Mouse (Mus musculus) liver, adult 2 months (tissue): Measurements from ENCODE around the gene Vsig2. TPM values are rescaled to one million over a fixed set of nuclear protein-coding genes. Genes with fewer than 3 reads are reported as not detected.

Source experiments
- DNase-seq: peaks from one replicate; pipeline ENCODE4 v3.0.0-alpha.2; 2011; ENCODE audit warnings: low read depth, low spot score; ENCODE audit errors: extremely low read depth
- H3K27ac ChIP-seq: fragments of 200-500 bp; replicated peaks from 2 replicates; pipeline ENCODE4 v1.5.1; 2012; ENCODE audit warnings: low read depth, mild to moderate bottlenecking, control low read depth, inconsistent platforms, low read length; ENCODE audit not compliant: insufficient read depth
- H3K27me3 ChIP-seq: fragments of 200-500 bp; 2 replicates; pipeline ENCODE4 v1.6.1; 2012; ENCODE audit warnings: mild to moderate bottlenecking, moderate library complexity, low read length, inconsistent platforms; ENCODE audit not compliant: control insufficient read depth, insufficient read depth
- H3K36me3 ChIP-seq: fragments of 200-500 bp; 2 replicates; pipeline ENCODE4 v1.6.1; 2012; ENCODE audit warnings: low read length, inconsistent platforms; ENCODE audit not compliant: control insufficient read depth, insufficient read depth
- H3K4me1 ChIP-seq: fragments of 200-500 bp; 2 replicates; pipeline ENCODE4 v1.6.1; 2011; ENCODE audit warnings: low read length; ENCODE audit not compliant: control insufficient read depth, insufficient read depth
- H3K4me3 ChIP-seq: fragments of 200-500 bp; 2 replicates; pipeline ENCODE4 v1.5.1; 2011; ENCODE audit warnings: low read depth, mild to moderate bottlenecking, control low read depth, low read length, moderate library complexity; ENCODE audit not compliant: insufficient read depth
- H3K79me2 ChIP-seq: fragments of 200-500 bp; 2 replicates; pipeline ENCODE4 v1.6.1; 2012; ENCODE audit warnings: inconsistent platforms, mild to moderate bottlenecking, low read length, moderate library complexity; ENCODE audit not compliant: control insufficient read depth, insufficient read depth
- H3K9ac ChIP-seq: fragments of 200-500 bp; 2 replicates; pipeline ENCODE4 v1.6.1; 2012; ENCODE audit warnings: low read depth, mild to moderate bottlenecking, control low read depth, inconsistent platforms, low read length
- CTCF ChIP-seq: fragments of 200-500 bp; IDR thresholded peaks from 2 replicates; pipeline ENCODE4 v1.5.1; 2011; ENCODE audit warnings: low read depth, low read length, control low read depth
- POLR2A ChIP-seq: fragments of 200-500 bp; IDR thresholded peaks from 2 replicates; pipeline ENCODE4 v1.6.1; 2011; ENCODE audit warnings: low read length, control low read depth; ENCODE audit not compliant: insufficient read depth; ENCODE audit errors: extremely low read depth
- WGBS: fragments of 180-500 bp; shearing (Covaris S2); methylation state at CpG from one replicate; pipeline ENCODE4 v1.1.7; 2018; 5-methylcytosine and 5-hydroxymethylcytosine counted together
- polyA plus RNA-seq: library from polyadenylated mRNA; depleted of rRNA; stranded (reverse); fragments of >200 nt; gene quantifications from 2 replicates; pipeline ENCODE4 v1.2.3, GENCODE M21; 2012
- total RNA-seq: library from RNA; depleted of rRNA; stranded (reverse); fragments of >200 nt; gene quantifications from 2 replicates; pipeline ENCODE4 v1.2.3, GENCODE M21; 2014

Vsig2 gene
- total and polyA plus RNA-seq, 2 experiments, result 1.5 TPM

GRCm38 (mm10) chr9:37519995-37520394, 19.1 kb upstream of the Vsig2 start:
- H3K4me1 ChIP-seq, result no peaks in the 10 kb centered on the region
- H3K4me3 ChIP-seq, result no peak overlapping the region
- H3K36me3 ChIP-seq, result peaks cover 18% of the 10 kb centered on the region
- DNase-seq, result no peak
- H3K79me2 ChIP-seq, result no peaks in the 10 kb centered on the region
- H3K27me3 ChIP-seq, result no peaks in the 10 kb centered on the region
- no peak overlapping the region for H3K27ac ChIP-seq
- 66% methylated on average over 2 of the region's 2 CpGs for WGBS
- TF ChIP-seq CTCF (no peak), POLR2A (no peak)
- no peak overlapping the region for H3K9ac ChIP-seq

GRCm38 (mm10) chr9:37525461-37525860, 13.6 kb upstream of the Vsig2 start:
- WGBS, result 62% methylated on average over 2 of the region's 2 CpGs
- no peak for DNase-seq

GRCm38 (mm10) chr9:37526443-37527395, 12.3 kb upstream of the Vsig2 start:
- TF ChIP-seq POLR2A, result no peak
- peak; percentile 37 for TF ChIP-seq CTCF
- WGBS, result 44% methylated on average over 21 of the region's 21 CpGs
- Histone ChIP-seq H3K4me3 (peak overlapping the region; percentile 0; the same call in 1 of the 2 replicates), H3K27ac (no peak overlapping the region), H3K36me3 (peaks cover 10% of the 10 kb centered on the region), H3K27me3 (no peaks in the 10 kb centered on the region), H3K79me2 (no peaks in the 10 kb centered on the region), H3K9ac (peak overlapping the region; percentile 48; the same call in 1 of the 2 replicates), H3K4me1 (peaks cover 4% of the 10 kb centered on the region; the same call in 1 of the 2 replicates)
- no peak for DNase-seq

More at GRCm38 (mm10) chr9:37525461-37525860, 13.6 kb upstream of the Vsig2 start:
- no peaks in the 10 kb centered on the region for H3K79me2 ChIP-seq
- no peaks in the 10 kb centered on the region for H3K27me3 ChIP-seq
- no peak for TF ChIP-seq CTCF
- no peak for TF ChIP-seq POLR2A
- peaks cover 10% of the 10 kb centered on the region for H3K36me3 ChIP-seq
- H3K4me3 ChIP-seq, result no peak overlapping the region
- H3K27ac ChIP-seq, result no peak overlapping the region
- no peak overlapping the region for H3K9ac ChIP-seq
- no peaks in the 10 kb centered on the region for H3K4me1 ChIP-seq

- WGBS, result 4% methylated on average over 41 of the region's 41 CpGs
- H3K4me1 ChIP-seq, result peaks cover 4% of the 10 kb centered on the region; the same call in 1 of the 2 replicates
- H3K9ac ChIP-seq, result peak within 1 kb of the TSS; percentile 72
- TF ChIP-seq POLR2A (peak; percentile 71; the same call in 1 of the 2 replicates), CTCF (0 out of 2 replicates have a peak, but pooled peaks have one; percentile 5)
- H3K27ac ChIP-seq, result peak within 1 kb of the TSS; percentile 90
- no peaks in the 10 kb centered on the region for H3K27me3 ChIP-seq
- no peaks in the 10 kb centered on the region for H3K79me2 ChIP-seq
- peak within 1 kb of the TSS; percentile 76 for H3K4me3 ChIP-seq
- H3K36me3 ChIP-seq, result peaks cover 7% of the 10 kb centered on the region; the same call in 1 of the 2 replicates
- DNase-seq, result peak; percentile 62
Measured at GRCm38 (mm10) chr9:37527396-37528224, 11.4 kb upstream of the Vsig2 start, which contains the start of gene Esam. TSS of gene Esam (plus strand) at chr9:37528078.

- H3K27me3 ChIP-seq, result no peaks in the 10 kb centered on the region
- H3K36me3 ChIP-seq, result 0 out of 2 replicates have a peak, but pooled peaks cover 2% of the 10 kb centered on the region
- peak overlapping the region; percentile 76 for H3K4me3 ChIP-seq
- H3K27ac ChIP-seq, result peak overlapping the region; percentile 90
- peaks cover 4% of the 10 kb centered on the region; the same call in 1 of the 2 replicates for H3K4me1 ChIP-seq
- H3K9ac ChIP-seq, result peak overlapping the region; percentile 72
- DNase-seq, result peak; percentile 22
- 44% methylated on average over 9 of the region's 9 CpGs for WGBS
- TF ChIP-seq CTCF (no peak), POLR2A (no peak)
- no peaks in the 10 kb centered on the region for H3K79me2 ChIP-seq
Measured at GRCm38 (mm10) chr9:37528225-37528970, 10.7 kb upstream of the Vsig2 start.
